Mouse (Mus musculus) spleen, adult 12 weeks (tissue): ENCODE results near the gene Cmtm6.

Experiments
- DNase-seq: peaks from one replicate; pipeline ENCODE4 v3.0.0; 2022; ENCODE audit warnings: low spot score

The Cmtm6 gene

GRCm38 (mm10) chr9:114798845-114799244, 67.9 kb downstream of the Cmtm6 start:
- no peak for DNase-seq
